ENCODE assay signal across 8 mouse cellular contexts in the genomic region with DNA sequence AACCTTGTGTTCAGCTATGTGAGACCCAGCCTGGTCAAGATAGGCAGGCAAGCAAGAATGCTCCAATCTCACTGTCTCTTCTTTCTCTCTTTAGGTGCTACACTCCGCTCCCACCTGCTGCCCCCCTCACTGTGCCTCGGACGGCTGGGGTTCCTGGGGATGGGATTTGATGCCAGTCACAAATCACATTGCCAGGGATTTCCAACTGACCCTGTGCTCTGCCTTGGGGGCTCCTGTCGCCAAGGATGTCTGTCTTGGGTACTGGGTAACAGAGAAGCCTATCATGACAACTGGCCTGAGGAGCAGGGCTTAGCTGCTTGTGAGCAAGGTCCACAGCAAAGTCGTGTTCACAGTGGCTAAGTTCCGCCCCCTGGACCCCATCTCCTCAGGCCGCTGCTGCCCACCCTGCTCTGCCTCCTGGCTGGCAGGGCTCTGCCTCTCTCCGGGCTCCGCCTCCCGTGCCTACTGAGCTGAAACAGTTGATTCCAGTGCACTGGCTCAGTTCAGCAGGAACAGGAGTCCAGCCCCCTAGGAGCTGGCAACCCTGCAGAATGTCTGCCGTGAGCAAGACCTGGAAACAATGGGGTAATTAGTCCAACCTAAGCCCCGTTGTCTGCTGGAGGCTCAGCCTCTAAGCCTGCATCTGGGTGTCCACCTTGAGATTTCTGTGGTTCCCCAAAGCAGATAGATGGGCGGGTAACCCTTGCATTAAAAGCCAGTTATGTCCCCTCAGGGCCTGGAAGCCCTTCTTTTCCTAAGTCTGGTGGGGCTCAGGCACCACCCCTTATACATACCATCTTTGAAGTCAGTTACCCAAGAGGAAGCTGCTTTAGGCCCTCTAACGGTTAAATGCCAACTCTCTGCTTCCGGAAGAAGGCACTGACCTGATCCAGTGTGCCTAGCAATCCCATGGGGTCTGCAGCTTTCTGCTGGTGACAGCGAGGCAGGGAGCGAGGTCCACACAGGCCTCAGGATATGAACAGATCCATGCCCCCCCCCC. TPM values are rescaled to one million over a fixed set of nuclear protein-coding genes. Genes with fewer than 3 reads are reported as not detected.
A peak's percentile ranks its signal among the peaks of the same experiment; 100 is the strongest.
DNase-seq lines count a peak whose midpoint lies in the region; ATAC-seq lines count a peak whose summit lies in the region.

No protein-coding gene starts in this region.

- H3K36me3 ChIP-seq in heart, embryonic 15.5 days, result peaks cover 67% of the 10 kb centered on the region
- H3K36me3 ChIP-seq in liver, embryonic 15.5 days (replicated peaks), result peaks cover 14% of the 10 kb centered on the region; the same call in 1 of the 2 replicates

- 0 out of 2 replicates have a peak overlapping the region, but pooled peaks have one; percentile 28 for H3K9ac ChIP-seq in heart, embryonic 15.5 days
- no peak overlapping the region for H3K9ac ChIP-seq in liver, embryonic 15.5 days

- ATAC-seq in heart, embryonic 15.5 days (replicated peaks; ENCODE audit: insufficient number of reproducible peaks, insufficient read depth, low FRiP score, low read depth), result no peak
- no peak for ATAC-seq in liver, embryonic 15.5 days (ENCODE audit: insufficient read depth)
- ATAC-seq in activated CD4-positive, CD25-positive, alpha-beta regulatory T cell, adult 4 months, result no peak

- peaks cover 48% of the 10 kb centered on the region for H3K4me1 ChIP-seq in heart, embryonic 15.5 days (replicated peaks)
- H3K4me1 ChIP-seq in liver, embryonic 15.5 days (replicated peaks), result peaks cover 33% of the 10 kb centered on the region

- no peak overlapping the region for H3K4me2 ChIP-seq in heart, embryonic 15.5 days
- H3K4me2 ChIP-seq in liver, embryonic 15.5 days, result peak overlapping the region; percentile 29; the same call in 1 of the 2 replicates

- peak; percentile 50 to 65 for DNase-seq in cerebellum, postnatal 10 days
- DNase-seq in cerebellum, adult 18-20 months, result no peak
- DNase-seq in B cell, adult 2 months, result peak; percentile 40 to 41
- DNase-seq in thymus, postnatal 14 days, result peak; percentile 68
- DNase-seq in adrenal gland, adult 2 months, result no peak

- WGBS in heart, embryonic 15.5 days, result 70% methylated on average over 17 of the region's 17 CpGs
- 43% methylated on average over 17 of the region's 17 CpGs for WGBS in liver, embryonic 15.5 days (ENCODE audit: insufficient replicate concordance)

- no peaks in the 10 kb centered on the region for H3K9me3 ChIP-seq in heart, embryonic 15.5 days (replicated peaks)
- no peaks in the 10 kb centered on the region for H3K9me3 ChIP-seq in liver, embryonic 15.5 days (replicated peaks)

- H3K27me3 ChIP-seq in heart, embryonic 15.5 days, result no peaks in the 10 kb centered on the region
- H3K27me3 ChIP-seq in liver, embryonic 15.5 days, result peaks cover 6% of the 10 kb centered on the region

- peak overlapping the region; percentile 81 for H3K27ac ChIP-seq in heart, embryonic 15.5 days
- peak overlapping the region; percentile 64 for H3K27ac ChIP-seq in liver, embryonic 15.5 days (replicated peaks)

- H3K4me3 ChIP-seq in heart, embryonic 15.5 days, result no peak overlapping the region
- H3K4me3 ChIP-seq in liver, embryonic 15.5 days (replicated peaks), result no peak overlapping the region

RNA-seq across cellular contexts. Expression of gene Nanos3, which starts 23.7 kb away (rescaled TPM):
- polyA plus RNA-seq in heart, embryonic 15.5 days (2015; fragmentation: Nextera tagmentation; extraction: Ambion mirVana), result 1.4 and 1.6 TPM in 2 replicates
- polyA plus RNA-seq in liver, embryonic 15.5 days (2015; fragmentation: Nextera tagmentation; extraction: Ambion mirVana), result 0.31 TPM in 2 replicates
- polyA plus RNA-seq in activated CD4-positive, CD25-positive, alpha-beta regulatory T cell, adult 4 months (2017; shearing (Covaris generic)), result 1 to 10 TPM in 1 of 2 experiments, not detected in 1; 1.1 TPM
- 1 to 10 TPM; 1.1 to 1.3 TPM for total RNA-seq in adrenal gland, adult 2 months (2021)
- polyA plus RNA-seq in adrenal gland, adult 2 months (2012; rRNA removed), result 0.36 and 1.0 TPM in 2 replicates

RNA-seq across cellular contexts. Expression of gene Zswim4, which starts 28.2 kb away (rescaled TPM):
- 7.6 and 9.7 TPM in 2 replicates for polyA plus RNA-seq in heart, embryonic 15.5 days (2015; fragmentation: Nextera tagmentation; extraction: Ambion mirVana)
- 2.0 and 2.5 TPM in 2 replicates for polyA plus RNA-seq in liver, embryonic 15.5 days (2015; fragmentation: Nextera tagmentation; extraction: Ambion mirVana)
- polyA plus RNA-seq in activated CD4-positive, CD25-positive, alpha-beta regulatory T cell, adult 4 months (2017; shearing (Covaris generic)), result 1 to 10 TPM; 3.1 to 5.5 TPM
- total RNA-seq in adrenal gland, adult 2 months (2021), result 10 to 100 TPM; 31.4 to 55.6 TPM
- 66.3 and 76.1 TPM in 2 replicates for polyA plus RNA-seq in adrenal gland, adult 2 months (2012; rRNA removed)

RNA-seq across cellular contexts. Expression of gene D8Ertd738e, which starts 40.8 kb away (rescaled TPM):
- polyA plus RNA-seq in heart, embryonic 15.5 days (2015; fragmentation: Nextera tagmentation; extraction: Ambion mirVana), result 290 and 291 TPM in 2 replicates
- 176 and 183 TPM in 2 replicates for polyA plus RNA-seq in liver, embryonic 15.5 days (2015; fragmentation: Nextera tagmentation; extraction: Ambion mirVana)
- polyA plus RNA-seq in activated CD4-positive, CD25-positive, alpha-beta regulatory T cell, adult 4 months (2017; shearing (Covaris generic)), result 100 to 1,000 TPM; 382 to 385 TPM
- total RNA-seq in adrenal gland, adult 2 months (2021), result 100 to 1,000 TPM; 268 to 291 TPM
- 58.8 and 67.3 TPM in 2 replicates for polyA plus RNA-seq in adrenal gland, adult 2 months (2012; rRNA removed)

RNA-seq across cellular contexts. Expression of gene Mri1, which starts 48.4 kb away (rescaled TPM):
- polyA plus RNA-seq in heart, embryonic 15.5 days (2015; fragmentation: Nextera tagmentation; extraction: Ambion mirVana), result 36.1 and 42.7 TPM in 2 replicates
- polyA plus RNA-seq in liver, embryonic 15.5 days (2015; fragmentation: Nextera tagmentation; extraction: Ambion mirVana), result 28.6 and 30.5 TPM in 2 replicates
- polyA plus RNA-seq in activated CD4-positive, CD25-positive, alpha-beta regulatory T cell, adult 4 months (2017; shearing (Covaris generic)), result 10 to 100 TPM; 38.1 to 39.4 TPM
- total RNA-seq in adrenal gland, adult 2 months (2021), result 10 to 100 TPM; 27.9 to 38.1 TPM
- polyA plus RNA-seq in adrenal gland, adult 2 months (2012; rRNA removed), result 239 and 243 TPM in 2 replicates

Comparison
In these comparisons a context has a peak if more than half of its experiments do, and no peak if none do; other contexts are left out.
1. DNase-seq: peak in cerebellum, postnatal 10 days (2 of 2), B cell, adult 2 months (2 of 2) and thymus, postnatal 14 days (single experiment); none in cerebellum, adult 18-20 months (0 of 2) and adrenal gland, adult 2 months (single experiment).